Mouse (Mus musculus) forebrain, postnatal 0 days (tissue): Measurements from ENCODE around the gene 1700020L24Rik. TPM values are rescaled to one million over a fixed set of nuclear protein-coding genes. Genes with fewer than 3 reads are reported as not detected.

Experiments
- ATAC-seq: fragments of 200-750 bp; cut with Nextera tagmentation; 2 replicates; pipeline ENCODE4 v1.8.0; 2017; ENCODE audit warnings: mild to moderate bottlenecking, moderate library complexity
- DNase-seq: peaks from one replicate; pipeline ENCODE4 v3.0.0-alpha.2; 2015
- H3K27ac ChIP-seq: fragments of 300-500 bp; sonication (generic); 2 replicates; pipeline ENCODE4 v1.5.1; 2014; ENCODE audit warnings: low read depth, mild to moderate bottlenecking, antibody characterized with exemption, low read length, moderate library complexity, mixed read lengths
- H3K27me3 ChIP-seq: fragments of 300-500 bp; sonication (generic); 2 replicates; pipeline ENCODE4 v1.6.1; 2014; ENCODE audit warnings: mild to moderate bottlenecking, low read length, mixed read lengths; ENCODE audit not compliant: insufficient read depth
- H3K36me3 ChIP-seq: fragments of 300-500 bp; sonication (generic); 2 replicates; pipeline ENCODE4 v1.6.1; 2014; ENCODE audit warnings: mild to moderate bottlenecking, moderate library complexity; ENCODE audit not compliant: insufficient read depth
- H3K4me1 ChIP-seq: fragments of 300-500 bp; sonication (generic); 2 replicates; pipeline ENCODE4 v1.6.1; 2014; ENCODE audit warnings: antibody characterized with exemption; ENCODE audit not compliant: insufficient read depth
- H3K4me2 ChIP-seq: fragments of 300-500 bp; sonication (generic); 2 replicates; pipeline ENCODE4 v1.6.1; 2014; ENCODE audit warnings: low read depth, mild to moderate bottlenecking, moderate library complexity
- H3K4me3 ChIP-seq: fragments of 300-500 bp; sonication (generic); 2 replicates; pipeline ENCODE4 v1.5.1; 2014; ENCODE audit warnings: low read depth, low read length, mixed read lengths
- H3K9ac ChIP-seq: fragments of 300-500 bp; sonication (generic); 2 replicates; pipeline ENCODE4 v1.6.1; 2014; ENCODE audit warnings: mild to moderate bottlenecking
- H3K9me3 ChIP-seq: fragments of 300-500 bp; sonication (generic); 2 replicates; pipeline ENCODE4 v1.6.1; 2016; ENCODE audit warnings: low read length
- CTCF ChIP-seq: sonication (generic); IDR thresholded peaks from 2 replicates; pipeline ENCODE4 v1.5.1; 2016; ENCODE audit warnings: antibody characterized with exemption, control low read depth, low read depth
- WGBS: fragments of 180-500 bp; shearing (Covaris S2); extraction: QIAGEN DNeasy Blood & Tissue Kit; methylation state at CpG from one replicate; pipeline ENCODE4 v1.1.7; 2014; 5-methylcytosine and 5-hydroxymethylcytosine counted together
- polyA plus RNA-seq: library from polyadenylated mRNA; unstranded; fragments of >200 nt; fragmentation: Nextera tagmentation; extraction: Ambion mirVana; gene quantifications from 2 replicates; pipeline ENCODE4 v1.2.1, GENCODE M21; 2015
- total RNA-seq: library from RNA; depleted of rRNA; stranded (reverse); fragments of >200 nt; gene quantifications from 2 replicates; pipeline ENCODE4 v1.2.3, GENCODE M21; 2014

The 1700020L24Rik gene
- total and polyA plus RNA-seq, 2 experiments from 2014 or later = 0.24 to 0.40 TPM

- WGBS = 53% methylated on average over 4 of the region's 4 CpGs
- H3K9me3 ChIP-seq = no peaks in the 10 kb centered on the region
- no peak overlapping the region for H3K27ac ChIP-seq
- H3K4me1 ChIP-seq = no peaks in the 10 kb centered on the region
- H3K9ac ChIP-seq = no peak overlapping the region
- no peaks in the 10 kb centered on the region for H3K36me3 ChIP-seq
- no peak overlapping the region for H3K4me2 ChIP-seq
- ATAC-seq = no peak
- no peak overlapping the region for H3K4me3 ChIP-seq
- TF ChIP-seq CTCF = peak; percentile 59
- H3K27me3 ChIP-seq = no peaks in the 10 kb centered on the region
- DNase-seq = no peak
Observed at GRCm38 (mm10) chr11:83420338-83420737, 17.1 kb upstream of the 1700020L24Rik start.

GRCm38 (mm10) chr11:83421305-83421704, 16.2 kb upstream of the 1700020L24Rik start:
- Histone ChIP-seq H3K9me3 (no peaks in the 10 kb centered on the region), H3K27me3 (no peaks in the 10 kb centered on the region), H3K27ac (no peak overlapping the region), H3K4me3 (no peak overlapping the region), H3K4me2 (no peak overlapping the region), H3K36me3 (no peaks in the 10 kb centered on the region), H3K9ac (no peak overlapping the region), H3K4me1 (no peaks in the 10 kb centered on the region)
- ATAC-seq (no peak), DNase-seq (no peak)
- no peak for TF ChIP-seq CTCF
- 4% methylated on average over 9 of the region's 9 CpGs for WGBS

- no peak overlapping the region for H3K4me3 ChIP-seq
- no peaks in the 10 kb centered on the region for H3K9me3 ChIP-seq
- H3K27me3 ChIP-seq = no peaks in the 10 kb centered on the region
- ATAC-seq (peak; percentile 75), DNase-seq (peak; percentile 87)
- no peaks in the 10 kb centered on the region for H3K4me1 ChIP-seq
- H3K36me3 ChIP-seq = no peaks in the 10 kb centered on the region
- TF ChIP-seq CTCF = peak; percentile 97
- no peak overlapping the region for H3K9ac ChIP-seq
- 8% methylated on average over 8 of the region's 8 CpGs for WGBS
- no peak overlapping the region for H3K4me2 ChIP-seq
- no peak overlapping the region for H3K27ac ChIP-seq
Observed at GRCm38 (mm10) chr11:83424681-83425080, 12.8 kb upstream of the 1700020L24Rik start.

GRCm38 (mm10) chr11:83426964-83427363, 10.5 kb upstream of the 1700020L24Rik start:
- no peak overlapping the region for H3K9ac ChIP-seq
- DNase-seq (no peak), ATAC-seq (no peak)
- 51% methylated on average over 17 of the region's 17 CpGs for WGBS
- no peak overlapping the region for H3K27ac ChIP-seq
- no peaks in the 10 kb centered on the region for H3K27me3 ChIP-seq
- no peaks in the 10 kb centered on the region for H3K9me3 ChIP-seq
- TF ChIP-seq CTCF = no peak
- H3K4me2 ChIP-seq = peak overlapping the region; percentile 23
- no peaks in the 10 kb centered on the region for H3K4me1 ChIP-seq
- no peaks in the 10 kb centered on the region for H3K36me3 ChIP-seq
- no peak overlapping the region for H3K4me3 ChIP-seq

- H3K4me1 ChIP-seq = no peaks in the 10 kb centered on the region
- H3K4me2 ChIP-seq = no peak within 1 kb of the TSS; the same call in 1 of the 2 replicates
- WGBS = 57% methylated on average over 5 of the region's 5 CpGs
- H3K4me3 ChIP-seq = no peak within 1 kb of the TSS
- no peak within 1 kb of the TSS for H3K9ac ChIP-seq
- DNase-seq (no peak), ATAC-seq (no peak)
- no peak for TF ChIP-seq CTCF
- H3K9me3 ChIP-seq = no peaks in the 10 kb centered on the region
- H3K27ac ChIP-seq = no peak within 1 kb of the TSS
- no peaks in the 10 kb centered on the region for H3K36me3 ChIP-seq
- no peaks in the 10 kb centered on the region for H3K27me3 ChIP-seq
Observed at GRCm38 (mm10) chr11:83429355-83429754, 8.1 kb upstream of the 1700020L24Rik start, which contains the start of gene Gas2l2. Gas2l2 (minus strand) TSS chr11:83429455.

GRCm38 (mm10) chr11:83432533-83432932, 4.9 kb upstream of the 1700020L24Rik start:
- Histone ChIP-seq H3K36me3 (no peaks in the 10 kb centered on the region), H3K4me1 (no peaks in the 10 kb centered on the region), H3K4me3 (no peak overlapping the region), H3K9me3 (no peaks in the 10 kb centered on the region), H3K4me2 (no peak overlapping the region), H3K9ac (no peak overlapping the region), H3K27ac (no peak overlapping the region), H3K27me3 (no peaks in the 10 kb centered on the region; the same call in 1 of the 2 replicates)
- WGBS = 73% methylated on average over 2 of the region's 2 CpGs
- TF ChIP-seq CTCF = no peak
- no peak for DNase-seq
- no peak for ATAC-seq

GRCm38 (mm10) chr11:83439426-83440060, 2.1 kb downstream of the 1700020L24Rik start:
- DNase-seq (no peak), ATAC-seq (no peak)
- H3K4me2 ChIP-seq = peak overlapping the region; percentile 76
- no peaks in the 10 kb centered on the region for H3K9me3 ChIP-seq
- H3K27me3 ChIP-seq = peaks cover 28% of the 10 kb centered on the region
- H3K4me3 ChIP-seq = peak overlapping the region; percentile 61
- H3K36me3 ChIP-seq = no peaks in the 10 kb centered on the region
- TF ChIP-seq CTCF = no peak
- H3K27ac ChIP-seq = no peak overlapping the region
- H3K9ac ChIP-seq = no peak overlapping the region; the same call in 1 of the 2 replicates
- H3K4me1 ChIP-seq = no peaks in the 10 kb centered on the region
- WGBS = 32% methylated on average over 11 of the region's 11 CpGs
